Mouse (Mus musculus) layer of hippocampus, postnatal 36 days (tissue): ENCODE results near the gene Cops2. TPM values are rescaled to one million over a fixed set of nuclear protein-coding genes. Genes with fewer than 3 reads are reported as not detected.

Experiments used
- DNase-seq, 2 experiments: peaks; one replicate each; pipeline ENCODE4 v3.0.0; 2022
- total RNA-seq, 2 experiments: library from RNA; stranded (reverse); gene quantifications; 2 replicates each; pipeline ENCODE4 v1.2.3; 2021

Cops2 gene
- 100 to 1,000 TPM; 102 to 115 TPM for total RNA-seq

GRCm38 (mm10) chr2:125858521-125859280 is at the start of gene Cops2, which contains the start of gene Galk2:
Cops2 (minus strand) TSS chr2:125859139.
Galk2 (plus strand) TSS chr2:125859109.
- peak; percentile 93 to 96 for DNase-seq

- DNase-seq, result no peak
Measured at GRCm38 (mm10) chr2:125907580-125908255, 48.8 kb upstream of the Cops2 start.

- DNase-seq, result no peak
Measured at GRCm38 (mm10) chr2:125906407-125907066, 47.6 kb upstream of the Cops2 start.

GRCm38 (mm10) chr2:125901426-125901825 is 42.5 kb upstream of the Cops2 start:
- no peak for DNase-seq

GRCm38 (mm10) chr2:125900797-125901410 is 42.0 kb upstream of the Cops2 start:
- no peak for DNase-seq

GRCm38 (mm10) chr2:125896355-125896754 is 37.4 kb upstream of the Cops2 start:
- no peak for DNase-seq

GRCm38 (mm10) chr2:125895099-125895498 is 36.2 kb upstream of the Cops2 start:
- no peak for DNase-seq

GRCm38 (mm10) chr2:125893096-125893495 is 34.2 kb upstream of the Cops2 start:
- DNase-seq, result no peak

GRCm38 (mm10) chr2:125885891-125886576 is 27.1 kb upstream of the Cops2 start:
- no peak for DNase-seq

GRCm38 (mm10) chr2:125870159-125870558 is 11.2 kb upstream of the Cops2 start:
- no peak for DNase-seq

- DNase-seq, result no peak
Measured at GRCm38 (mm10) chr2:125868301-125868700, 9.4 kb upstream of the Cops2 start.

- peak; percentile 20 to 37 for DNase-seq
Measured at GRCm38 (mm10) chr2:125866058-125866740, 7.3 kb upstream of the Cops2 start.

- no peak for DNase-seq
Measured at GRCm38 (mm10) chr2:125865585-125865984, 6.6 kb upstream of the Cops2 start.

GRCm38 (mm10) chr2:125864551-125864950 is 5.6 kb upstream of the Cops2 start:
- DNase-seq, result no peak

- DNase-seq, result no peak
Measured at GRCm38 (mm10) chr2:125863799-125864198, 4.9 kb upstream of the Cops2 start.

GRCm38 (mm10) chr2:125857707-125858106 is 1.2 kb downstream of the Cops2 start:
- DNase-seq, result no peak

- DNase-seq, result no peak
Measured at GRCm38 (mm10) chr2:125851237-125851636, 7.7 kb downstream of the Cops2 start.

- no peak for DNase-seq
Measured at GRCm38 (mm10) chr2:125838708-125839284, 20.1 kb downstream of the Cops2 start.

- no peak for DNase-seq
Measured at GRCm38 (mm10) chr2:125838091-125838490, 20.8 kb downstream of the Cops2 start.

- no peak for DNase-seq
Measured at GRCm38 (mm10) chr2:125829924-125830323, 29.0 kb downstream of the Cops2 start.

GRCm38 (mm10) chr2:125827898-125828297 is 31.0 kb downstream of the Cops2 start:
- no peak for DNase-seq
